Mouse (Mus musculus) ovary, postnatal 10 days (tissue): ENCODE measurements around the gene Jade1.

Source experiments
- DNase-seq: peaks from one replicate; pipeline ENCODE4 v3.0.0; 2022; ENCODE audit warnings: low spot score

Jade1 gene

GRCm38 (mm10) chr3:41577240-41577639 is 21.7 kb downstream of the Jade1 start:
- no peak for DNase-seq

- no peak for DNase-seq
Measured at GRCm38 (mm10) chr3:41579873-41580272, 24.3 kb downstream of the Jade1 start.

- DNase-seq, result no peak
Measured at GRCm38 (mm10) chr3:41580401-41581323, 25.1 kb downstream of the Jade1 start.

GRCm38 (mm10) chr3:41581436-41581835 is 25.9 kb downstream of the Jade1 start:
- no peak for DNase-seq

- DNase-seq, result no peak
Measured at GRCm38 (mm10) chr3:41582256-41582655, 26.7 kb downstream of the Jade1 start.

GRCm38 (mm10) chr3:41583092-41583491 is 27.6 kb downstream of the Jade1 start:
- no peak for DNase-seq

GRCm38 (mm10) chr3:41583621-41584020 is 28.1 kb downstream of the Jade1 start:
- DNase-seq, result no peak

GRCm38 (mm10) chr3:41585548-41585947 is 30.0 kb downstream of the Jade1 start:
- DNase-seq, result no peak

- no peak for DNase-seq
Measured at GRCm38 (mm10) chr3:41586330-41586729, 30.8 kb downstream of the Jade1 start.

GRCm38 (mm10) chr3:41586917-41587316 is 31.4 kb downstream of the Jade1 start:
- DNase-seq, result no peak

- no peak for DNase-seq
Measured at GRCm38 (mm10) chr3:41587588-41587987, 32.1 kb downstream of the Jade1 start.

GRCm38 (mm10) chr3:41588495-41588894 is 33.0 kb downstream of the Jade1 start:
- no peak for DNase-seq

- no peak for DNase-seq
Measured at GRCm38 (mm10) chr3:41589246-41589914, 33.8 kb downstream of the Jade1 start.

- DNase-seq, result no peak
Measured at GRCm38 (mm10) chr3:41589988-41590387, 34.5 kb downstream of the Jade1 start.

- no peak for DNase-seq
Measured at GRCm38 (mm10) chr3:41590695-41591559, 35.4 kb downstream of the Jade1 start.

- no peak for DNase-seq
Measured at GRCm38 (mm10) chr3:41591651-41592170, 36.2 kb downstream of the Jade1 start.

GRCm38 (mm10) chr3:41592805-41593204 is 37.3 kb downstream of the Jade1 start:
- no peak for DNase-seq

GRCm38 (mm10) chr3:41594097-41594879 is 38.8 kb downstream of the Jade1 start:
- no peak for DNase-seq

- no peak for DNase-seq
Measured at GRCm38 (mm10) chr3:41595010-41595409, 39.5 kb downstream of the Jade1 start.

GRCm38 (mm10) chr3:41597036-41597435 is 41.5 kb downstream of the Jade1 start:
- no peak for DNase-seq

- no peak for DNase-seq
Measured at GRCm38 (mm10) chr3:41598412-41598811, 42.9 kb downstream of the Jade1 start.
